Mouse (Mus musculus) R1 (cell line): ENCODE data around the gene Ppp2r3a.

Source experiments
- DNase-seq: peaks from one replicate; pipeline ENCODE4 v3.0.0-alpha.2; 2018; ENCODE audit warnings: low read depth, low spot score

Ppp2r3a gene

GRCm38 (mm10) chr9:101251644-101252337, at the start of gene Ppp2r3a:
TSS of gene Ppp2r3a (minus strand) at chr9:101251795.
- peak; percentile 89 for DNase-seq

- no peak for DNase-seq
Measured at GRCm38 (mm10) chr9:101300441-101300935, 48.9 kb upstream of the Ppp2r3a start.

- no peak for DNase-seq
Measured at GRCm38 (mm10) chr9:101291676-101292660, 40.4 kb upstream of the Ppp2r3a start.

GRCm38 (mm10) chr9:101290876-101291275, 39.3 kb upstream of the Ppp2r3a start:
- no peak for DNase-seq

- no peak for DNase-seq
Measured at GRCm38 (mm10) chr9:101289750-101290149, 38.2 kb upstream of the Ppp2r3a start.

- no peak for DNase-seq
Measured at GRCm38 (mm10) chr9:101288901-101289647, 37.5 kb upstream of the Ppp2r3a start.

GRCm38 (mm10) chr9:101286766-101287165, 35.2 kb upstream of the Ppp2r3a start:
- no peak for DNase-seq

- no peak for DNase-seq
Measured at GRCm38 (mm10) chr9:101284049-101284448, 32.5 kb upstream of the Ppp2r3a start.

GRCm38 (mm10) chr9:101282651-101283050, 31.1 kb upstream of the Ppp2r3a start:
- no peak for DNase-seq

- no peak for DNase-seq
Measured at GRCm38 (mm10) chr9:101281906-101282305, 30.3 kb upstream of the Ppp2r3a start.

- DNase-seq = no peak
Measured at GRCm38 (mm10) chr9:101281326-101281725, 29.7 kb upstream of the Ppp2r3a start.

GRCm38 (mm10) chr9:101280867-101281266, 29.3 kb upstream of the Ppp2r3a start:
- DNase-seq = no peak

- no peak for DNase-seq
Measured at GRCm38 (mm10) chr9:101280211-101280610, 28.6 kb upstream of the Ppp2r3a start.

GRCm38 (mm10) chr9:101272715-101273114, 21.1 kb upstream of the Ppp2r3a start:
- no peak for DNase-seq

GRCm38 (mm10) chr9:101270020-101270419, 18.4 kb upstream of the Ppp2r3a start:
- DNase-seq = no peak

- DNase-seq = no peak
Measured at GRCm38 (mm10) chr9:101266043-101266442, 14.4 kb upstream of the Ppp2r3a start.

- no peak for DNase-seq
Measured at GRCm38 (mm10) chr9:101265546-101265945, 14.0 kb upstream of the Ppp2r3a start.

GRCm38 (mm10) chr9:101262815-101263214, 11.2 kb upstream of the Ppp2r3a start:
- no peak for DNase-seq

GRCm38 (mm10) chr9:101261989-101262571, 10.5 kb upstream of the Ppp2r3a start:
- DNase-seq = no peak

GRCm38 (mm10) chr9:101261443-101261842, 9.8 kb upstream of the Ppp2r3a start:
- DNase-seq = peak; percentile 10

- peak; percentile 58 for DNase-seq
Measured at GRCm38 (mm10) chr9:101253136-101253535, 1.5 kb upstream of the Ppp2r3a start.
